Mouse (Mus musculus) embryonic facial prominence, embryonic 14.5 days (tissue): ENCODE data around the gene 6030408B16Rik. TPM values are rescaled to one million over a fixed set of nuclear protein-coding genes. Genes with fewer than 3 reads are reported as not detected.

Experiments used
- ATAC-seq: fragments of 200-750 bp; cut with Nextera tagmentation; 2 replicates; pipeline ENCODE4 v1.8.0; 2017; ENCODE audit warnings: low read depth, moderate number of reproducible peaks, moderate TSS enrichment
- DNase-seq: peaks from one replicate; pipeline ENCODE4 v3.0.0-alpha.2; 2015; ENCODE audit warnings: low spot score
- H3K27ac ChIP-seq: fragments of 300-500 bp; sonication (generic); replicated peaks from 2 replicates; pipeline ENCODE4 v1.5.1; 2014; ENCODE audit warnings: low read depth, mild to moderate bottlenecking, low read length, moderate library complexity
- H3K27me3 ChIP-seq: fragments of 300-500 bp; sonication (generic); replicated peaks from 2 replicates; pipeline ENCODE4 v1.6.1; 2014; ENCODE audit warnings: low read length; ENCODE audit not compliant: control insufficient read depth, insufficient read depth
- H3K36me3 ChIP-seq: fragments of 300-500 bp; sonication (generic); 2 replicates; pipeline ENCODE4 v1.6.1; 2014; ENCODE audit warnings: low read length, mixed read lengths; ENCODE audit not compliant: control insufficient read depth, insufficient read depth
- H3K4me1 ChIP-seq: fragments of 300-500 bp; sonication (generic); 2 replicates; pipeline ENCODE4 v1.6.1; 2014; ENCODE audit warnings: antibody characterized with exemption, low read length; ENCODE audit not compliant: control insufficient read depth, insufficient read depth
- H3K4me2 ChIP-seq: fragments of 300-500 bp; sonication (generic); 2 replicates; pipeline ENCODE4 v1.6.1; 2014; ENCODE audit warnings: low read depth, mild to moderate bottlenecking, low read length, moderate library complexity, mixed read lengths
- H3K4me3 ChIP-seq: fragments of 300-500 bp; sonication (generic); 2 replicates; pipeline ENCODE4 v1.5.1; 2014; ENCODE audit warnings: low read depth, mild to moderate bottlenecking, low read length
- H3K9ac ChIP-seq: fragments of 300-500 bp; sonication (generic); 2 replicates; pipeline ENCODE4 v1.6.1; 2014; ENCODE audit warnings: low read depth, mild to moderate bottlenecking, low read length, moderate library complexity, mixed read lengths
- H3K9me3 ChIP-seq: fragments of 300-500 bp; sonication (generic); 2 replicates; pipeline ENCODE4 v1.6.1; 2016; ENCODE audit warnings: low read length; ENCODE audit not compliant: control insufficient read depth
- WGBS: fragments of 180-500 bp; shearing (Covaris S2); extraction: QIAGEN DNeasy Blood & Tissue Kit; methylation state at CpG from one replicate; pipeline ENCODE4 v1.1.7; 2014; 5-methylcytosine and 5-hydroxymethylcytosine counted together
- polyA plus RNA-seq: library from polyadenylated mRNA; unstranded; fragments of >200 nt; fragmentation: Nextera tagmentation; extraction: Ambion mirVana; gene quantifications from 2 replicates; pipeline ENCODE4 v1.2.1, GENCODE M21; 2014

The 6030408B16Rik gene
- polyA plus RNA-seq, 1 experiment from 2014 or later: 0.84 TPM

- peak overlapping the region; percentile 32; the same call in 1 of the 2 replicates for H3K9ac ChIP-seq
- H3K36me3 ChIP-seq: peaks cover 10% of the 10 kb centered on the region
- no peak for DNase-seq
- no peaks in the 10 kb centered on the region for H3K27me3 ChIP-seq
- no peaks in the 10 kb centered on the region for H3K9me3 ChIP-seq
- H3K27ac ChIP-seq: peak overlapping the region; percentile 25; the same call in 1 of the 2 replicates
- 26% methylated on average over 5 of the region's 5 CpGs for WGBS
- H3K4me2 ChIP-seq: no peak overlapping the region
- H3K4me3 ChIP-seq: no peak overlapping the region
- H3K4me1 ChIP-seq: peaks cover 3% of the 10 kb centered on the region; the same call in 1 of the 2 replicates
- ATAC-seq: no peak
Measured at GRCm38 (mm10) chr15:101278589-101278988, 14.4 kb upstream of the 6030408B16Rik start.

- Histone ChIP-seq H3K9ac (no peak overlapping the region), H3K27ac (no peak overlapping the region)
- 56% methylated on average over 8 of the region's 12 CpGs for WGBS
Measured at GRCm38 (mm10) chr15:101279430-101279999, 13.5 kb upstream of the 6030408B16Rik start.

GRCm38 (mm10) chr15:101282471-101282870 is 10.5 kb upstream of the 6030408B16Rik start:
- Histone ChIP-seq H3K9ac (no peak overlapping the region), H3K4me2 (no peak overlapping the region), H3K27ac (no peak overlapping the region), H3K9me3 (no peaks in the 10 kb centered on the region), H3K36me3 (peaks cover 11% of the 10 kb centered on the region; the same call in 1 of the 2 replicates), H3K4me3 (no peak overlapping the region), H3K4me1 (peaks cover 10% of the 10 kb centered on the region), H3K27me3 (no peaks in the 10 kb centered on the region)
- DNase-seq (no peak), ATAC-seq (no peak)
- 79% methylated on average over 5 of the region's 5 CpGs for WGBS

More at GRCm38 (mm10) chr15:101279430-101279999, 13.5 kb upstream of the 6030408B16Rik start:
- peaks cover under 1% of the 10 kb centered on the region; the same call in 1 of the 2 replicates for H3K36me3 ChIP-seq
- H3K9me3 ChIP-seq: no peaks in the 10 kb centered on the region
- ATAC-seq (no peak), DNase-seq (no peak)
- H3K4me2 ChIP-seq: no peak overlapping the region
- peaks cover 3% of the 10 kb centered on the region; the same call in 1 of the 2 replicates for H3K4me1 ChIP-seq
- no peak overlapping the region for H3K4me3 ChIP-seq
- H3K27me3 ChIP-seq: no peaks in the 10 kb centered on the region

GRCm38 (mm10) chr15:101283183-101283910 is 9.7 kb upstream of the 6030408B16Rik start:
- peak; percentile 47; the same call in 1 of the 2 replicates for ATAC-seq
- peak; percentile 90 for DNase-seq
- Histone ChIP-seq H3K4me3 (peak overlapping the region; percentile 93), H3K27ac (peak overlapping the region; percentile 76), H3K27me3 (no peaks in the 10 kb centered on the region), H3K9ac (peak overlapping the region; percentile 90), H3K4me2 (peak overlapping the region; percentile 92), H3K9me3 (no peaks in the 10 kb centered on the region), H3K36me3 (peaks cover 19% of the 10 kb centered on the region), H3K4me1 (peaks cover 10% of the 10 kb centered on the region)
- 1% methylated on average over 26 of the region's 26 CpGs for WGBS

- DNase-seq: peak; percentile 94
- ATAC-seq: peak; percentile 96
- WGBS: under 1% methylated on average over 54 of the region's 61 CpGs
- H3K27ac ChIP-seq: peak within 1 kb of the TSS; percentile 76
- H3K4me3 ChIP-seq: peak within 1 kb of the TSS; percentile 93
- no peaks in the 10 kb centered on the region for H3K9me3 ChIP-seq
- peak within 1 kb of the TSS; percentile 90 for H3K9ac ChIP-seq
- H3K4me1 ChIP-seq: peaks cover 7% of the 10 kb centered on the region
- H3K36me3 ChIP-seq: peaks cover 27% of the 10 kb centered on the region
- H3K27me3 ChIP-seq: no peaks in the 10 kb centered on the region
- peak within 1 kb of the TSS; percentile 92 for H3K4me2 ChIP-seq
Measured at GRCm38 (mm10) chr15:101283911-101284750, 8.9 kb upstream of the 6030408B16Rik start, which contains the start of gene Atg101. Atg101 (plus strand) TSS chr15:101284272.

GRCm38 (mm10) chr15:101286129-101286770 is 6.8 kb upstream of the 6030408B16Rik start:
- DNase-seq: no peak

GRCm38 (mm10) chr15:101287361-101287760 is 5.7 kb upstream of the 6030408B16Rik start:
- Histone ChIP-seq H3K36me3 (peaks cover 58% of the 10 kb centered on the region), H3K4me3 (no peak overlapping the region), H3K9ac (no peak overlapping the region), H3K4me1 (peaks cover 7% of the 10 kb centered on the region), H3K9me3 (no peaks in the 10 kb centered on the region), H3K27ac (no peak overlapping the region), H3K27me3 (no peaks in the 10 kb centered on the region), H3K4me2 (no peak overlapping the region)
- DNase-seq (no peak), ATAC-seq (no peak)
- 84% methylated on average over 6 of the region's 6 CpGs for WGBS

More at GRCm38 (mm10) chr15:101286129-101286770, 6.8 kb upstream of the 6030408B16Rik start:
- no peak for ATAC-seq
- peaks cover 48% of the 10 kb centered on the region for H3K36me3 ChIP-seq
- H3K27me3 ChIP-seq: no peaks in the 10 kb centered on the region
- H3K9me3 ChIP-seq: no peaks in the 10 kb centered on the region
- H3K4me1 ChIP-seq: peaks cover 7% of the 10 kb centered on the region
- H3K27ac ChIP-seq: no peak overlapping the region
- H3K4me2 ChIP-seq: no peak overlapping the region
- H3K9ac ChIP-seq: no peak overlapping the region
- 64% methylated on average over 9 of the region's 9 CpGs for WGBS
- H3K4me3 ChIP-seq: no peak overlapping the region

- no peaks in the 10 kb centered on the region for H3K27me3 ChIP-seq
- DNase-seq (no peak), ATAC-seq (no peak)
- WGBS: 96% methylated on average over 15 of the region's 15 CpGs
- no peak overlapping the region for H3K9ac ChIP-seq
- H3K36me3 ChIP-seq: peaks cover 58% of the 10 kb centered on the region
- no peaks in the 10 kb centered on the region for H3K9me3 ChIP-seq
- no peak overlapping the region for H3K4me2 ChIP-seq
- no peak overlapping the region for H3K27ac ChIP-seq
- H3K4me3 ChIP-seq: no peak overlapping the region
- peaks cover 4% of the 10 kb centered on the region for H3K4me1 ChIP-seq
Measured at GRCm38 (mm10) chr15:101290354-101290753, 2.7 kb upstream of the 6030408B16Rik start.
